Mouse (Mus musculus): ENCODE data around the gene H2afj. TPM values are rescaled to one million over a fixed set of nuclear protein-coding genes. Genes with fewer than 3 reads are reported as not detected.
"Not testable (repeated sequence)": the region's sequence is repeated elsewhere in the genome, so short reads cannot be mapped to it uniquely, and the experiment has no call there.

Gene H2afj
- polyA plus RNA-seq, 1 experiment from 2014 or later, result 190 TPM

DNA sequence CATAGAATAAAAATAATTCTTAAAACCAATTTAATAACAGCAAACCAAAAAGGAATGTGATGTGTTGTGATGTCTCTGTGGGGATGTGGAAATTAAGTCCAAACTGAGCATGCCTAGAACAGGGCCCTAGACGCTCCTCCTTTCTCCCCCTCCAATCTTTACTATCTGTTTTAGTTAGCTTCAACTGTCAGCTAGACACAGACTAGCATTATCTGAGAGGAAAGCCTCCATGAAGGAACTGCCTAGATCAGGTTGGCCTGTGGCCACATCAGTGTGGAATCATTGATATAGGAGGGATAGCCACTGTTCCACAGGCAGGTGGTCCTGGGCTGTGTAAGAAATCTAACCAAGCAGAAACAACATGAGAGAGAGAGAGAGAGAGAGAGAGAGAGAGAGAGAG, 12.9 kb upstream of the H2afj start:
- H3K9ac ChIP-seq, result no peak overlapping the region
- H3K4me2 ChIP-seq, result no peak overlapping the region
- ATAC-seq (ENCODE audit: insufficient read depth, low FRiP score, low read depth), result no peak
- H3K36me3 ChIP-seq, result no peaks in the 10 kb centered on the region
- 70% methylated on average over 1 of the region's 1 CpGs for WGBS
- no peak overlapping the region for H3K4me3 ChIP-seq (replicated peaks)
- no peaks in the 10 kb centered on the region for H3K9me3 ChIP-seq
- H3K4me1 ChIP-seq, result 0 out of 2 replicates have a peak, but pooled peaks cover 4% of the 10 kb centered on the region
- no peak overlapping the region for H3K27ac ChIP-seq
- H3K27me3 ChIP-seq (replicated peaks), result no peaks in the 10 kb centered on the region

DNA sequence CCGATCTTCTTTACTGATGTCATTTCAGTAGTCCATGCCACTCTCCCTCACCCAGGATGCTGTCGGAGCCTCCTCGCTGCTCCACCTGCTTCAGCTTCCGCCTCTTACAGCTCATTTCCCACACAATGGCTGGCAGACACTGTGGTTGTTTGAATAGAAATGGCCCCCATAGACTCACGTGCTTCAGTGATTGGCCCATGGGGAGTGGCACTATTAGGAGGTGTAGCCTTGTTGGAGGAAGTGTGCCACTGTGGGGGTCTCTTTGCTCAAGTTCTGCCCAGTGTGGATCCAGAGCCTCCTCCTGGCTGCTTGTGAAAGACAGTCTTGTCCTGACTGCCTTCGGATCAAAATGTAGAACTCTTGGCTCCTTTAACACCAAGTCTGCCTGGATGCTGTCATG, 12.2 kb upstream of the H2afj start:
- Histone ChIP-seq H3K4me3 (replicated peaks) (no peak overlapping the region), H3K27me3 (replicated peaks) (no peaks in the 10 kb centered on the region), H3K36me3 (no peaks in the 10 kb centered on the region), H3K27ac (no peak overlapping the region), H3K4me2 (no peak overlapping the region), H3K9ac (no peak overlapping the region), H3K9me3 (no peaks in the 10 kb centered on the region), H3K4me1 (0 out of 2 replicates have a peak, but pooled peaks cover 4% of the 10 kb centered on the region)
- ATAC-seq (ENCODE audit: insufficient read depth, low FRiP score, low read depth), result no peak
- 51% methylated on average over 6 of the region's 6 CpGs for WGBS

DNA sequence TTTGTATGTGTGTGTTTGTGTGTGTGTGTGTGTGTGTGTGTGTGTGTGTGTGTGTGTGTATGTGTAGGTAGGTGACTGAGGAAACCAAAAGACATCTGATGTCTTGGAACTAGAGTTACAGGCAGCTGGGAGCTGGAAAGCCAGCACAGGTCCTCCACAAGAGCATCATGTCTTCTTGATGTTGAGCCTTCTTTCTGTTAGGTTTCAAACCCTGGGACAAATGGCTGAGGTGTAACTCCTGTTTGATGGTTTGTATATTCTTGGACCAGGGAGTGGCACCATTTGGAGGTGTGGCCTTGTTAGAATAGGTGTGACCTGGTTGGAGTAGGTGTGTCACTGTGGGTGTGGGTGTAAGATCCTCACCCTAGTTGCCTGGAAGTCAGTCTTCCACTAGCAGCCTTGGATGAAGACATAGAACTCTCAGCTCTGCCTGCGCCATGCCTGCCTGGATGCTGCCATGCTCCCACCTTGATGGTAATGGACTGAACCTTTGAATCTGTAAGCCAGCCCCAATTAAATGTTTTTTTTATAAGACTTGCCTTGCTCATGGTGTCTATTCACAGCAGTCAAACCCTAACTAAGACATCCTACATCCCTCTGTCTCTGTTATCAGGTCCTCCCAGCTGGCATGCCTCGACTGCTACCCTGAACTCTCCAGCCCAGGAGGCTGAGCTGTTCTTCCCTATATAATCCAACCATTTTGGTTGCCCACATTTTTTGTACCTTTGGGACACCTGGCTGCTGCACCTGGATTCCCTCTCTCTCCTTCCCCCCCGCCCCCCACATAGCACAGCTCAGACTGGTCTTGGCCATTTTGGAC, 10.0 kb upstream of the H2afj start:
- ATAC-seq (ENCODE audit: insufficient read depth, low FRiP score, low read depth), result peak; percentile 85
- 73% methylated on average over 3 of the region's 3 CpGs for WGBS
- H3K9ac ChIP-seq; H3K27ac ChIP-seq; H3K4me2 ChIP-seq; H3K4me3 ChIP-seq (replicated peaks); H3K9me3 ChIP-seq; H3K27me3 ChIP-seq (replicated peaks); H3K36me3 ChIP-seq; H3K4me1 ChIP-seq: not testable (repeated sequence)

DNA sequence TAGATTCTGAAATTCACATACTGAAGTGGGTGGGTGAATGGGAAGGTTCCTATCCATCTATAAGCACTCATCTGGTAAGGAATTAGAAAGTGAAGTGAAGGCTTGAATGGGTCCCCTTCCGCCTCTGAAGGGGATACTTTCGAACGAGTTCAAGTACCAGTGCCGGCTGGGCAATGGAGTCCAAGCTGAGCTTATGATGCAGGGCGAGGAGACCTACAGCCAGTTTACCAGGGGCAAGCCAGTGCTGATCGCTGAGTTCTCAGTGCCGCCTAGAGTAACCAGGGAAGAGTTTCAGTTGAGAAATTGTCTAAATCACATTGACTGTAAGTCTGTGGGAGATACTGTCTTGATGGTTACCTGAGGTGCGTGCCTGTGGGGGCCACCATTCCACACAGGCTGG, 7.3 kb upstream of the H2afj start:
- 90% methylated on average over 8 of the region's 8 CpGs for WGBS
- Histone ChIP-seq H3K9me3 (no peaks in the 10 kb centered on the region), H3K27me3 (replicated peaks) (no peaks in the 10 kb centered on the region), H3K36me3 (no peaks in the 10 kb centered on the region), H3K27ac (no peak overlapping the region), H3K4me1 (peaks cover 9% of the 10 kb centered on the region; the same call in 1 of the 2 replicates), H3K9ac (no peak overlapping the region), H3K4me2 (no peak overlapping the region), H3K4me3 (replicated peaks) (no peak overlapping the region)
- no peak for ATAC-seq (ENCODE audit: insufficient read depth, low FRiP score, low read depth)

DNA sequence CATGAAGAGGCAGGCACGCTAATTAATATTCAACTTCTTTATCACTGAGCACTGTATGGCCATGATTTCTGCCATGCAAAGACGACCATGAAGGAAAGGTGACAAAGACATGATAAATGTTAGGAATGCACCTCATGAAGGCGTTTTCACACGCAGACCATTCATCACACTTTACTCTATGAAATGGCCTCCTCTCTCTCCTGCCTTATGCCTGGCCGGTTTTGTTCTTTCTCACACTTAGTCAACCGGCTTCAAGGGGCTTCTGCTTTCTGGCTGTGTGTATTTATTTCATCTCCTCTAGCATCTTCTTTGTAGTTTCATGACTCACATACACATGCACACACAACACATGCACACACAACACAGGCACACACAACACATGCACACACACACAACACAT, 6.8 kb upstream of the H2afj start:
- peaks cover 9% of the 10 kb centered on the region; the same call in 1 of the 2 replicates for H3K4me1 ChIP-seq
- H3K9ac ChIP-seq, result no peak overlapping the region
- no peaks in the 10 kb centered on the region for H3K36me3 ChIP-seq
- H3K27ac ChIP-seq, result no peak overlapping the region
- no peak for ATAC-seq (ENCODE audit: insufficient read depth, low FRiP score, low read depth)
- H3K4me2 ChIP-seq, result no peak overlapping the region
- H3K4me3 ChIP-seq (replicated peaks), result no peak overlapping the region
- WGBS, result 60% methylated on average over 6 of the region's 6 CpGs
- H3K27me3 ChIP-seq (replicated peaks), result no peaks in the 10 kb centered on the region
- H3K9me3 ChIP-seq, result no peaks in the 10 kb centered on the region

DNA sequence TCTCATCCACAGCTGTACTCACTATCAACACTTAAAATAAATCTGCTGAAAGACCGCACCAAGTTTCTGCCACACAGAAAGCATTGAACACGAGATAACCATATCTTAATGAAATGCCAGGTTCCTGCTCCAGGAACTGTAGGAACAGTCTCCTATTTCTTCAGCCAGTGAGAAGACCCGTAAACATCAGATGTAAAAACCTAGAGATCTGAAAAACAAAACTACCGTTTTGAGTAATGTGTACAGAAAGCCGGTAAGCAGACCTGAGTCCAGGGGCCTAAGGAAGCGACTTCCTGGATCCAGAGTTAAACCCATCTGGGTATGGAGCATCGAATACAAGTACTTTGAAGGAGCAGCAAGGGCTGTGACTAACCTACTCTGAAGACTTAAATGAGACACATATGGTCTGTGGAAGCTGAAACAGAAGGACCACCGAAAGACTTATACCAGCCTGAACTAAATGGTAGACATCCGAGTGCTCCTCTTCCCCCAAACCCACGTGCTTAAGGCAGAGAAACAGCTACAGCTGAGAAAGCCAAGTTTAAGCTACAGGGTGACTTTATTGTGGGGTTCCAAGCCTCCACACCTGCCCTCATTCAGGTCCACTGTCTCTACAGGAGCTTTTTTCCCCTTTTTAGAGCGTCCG, 4.8 kb upstream of the H2afj start:
- peak overlapping the region; percentile 82; the same call in 1 of the 2 replicates for H3K9ac ChIP-seq
- H3K36me3 ChIP-seq, result no peaks in the 10 kb centered on the region
- peaks cover 13% of the 10 kb centered on the region; the same call in 1 of the 2 replicates for H3K4me1 ChIP-seq
- H3K27ac ChIP-seq, result peak overlapping the region; percentile 100
- peak overlapping the region; percentile 81 for H3K4me2 ChIP-seq
- H3K9me3 ChIP-seq, result no peaks in the 10 kb centered on the region
- no peak for ATAC-seq (ENCODE audit: insufficient read depth, low FRiP score, low read depth)
- no peaks in the 10 kb centered on the region for H3K27me3 ChIP-seq (replicated peaks)
- H3K4me3 ChIP-seq (replicated peaks), result peak overlapping the region; percentile 56
- 13% methylated on average over 12 of the region's 12 CpGs for WGBS

DNA sequence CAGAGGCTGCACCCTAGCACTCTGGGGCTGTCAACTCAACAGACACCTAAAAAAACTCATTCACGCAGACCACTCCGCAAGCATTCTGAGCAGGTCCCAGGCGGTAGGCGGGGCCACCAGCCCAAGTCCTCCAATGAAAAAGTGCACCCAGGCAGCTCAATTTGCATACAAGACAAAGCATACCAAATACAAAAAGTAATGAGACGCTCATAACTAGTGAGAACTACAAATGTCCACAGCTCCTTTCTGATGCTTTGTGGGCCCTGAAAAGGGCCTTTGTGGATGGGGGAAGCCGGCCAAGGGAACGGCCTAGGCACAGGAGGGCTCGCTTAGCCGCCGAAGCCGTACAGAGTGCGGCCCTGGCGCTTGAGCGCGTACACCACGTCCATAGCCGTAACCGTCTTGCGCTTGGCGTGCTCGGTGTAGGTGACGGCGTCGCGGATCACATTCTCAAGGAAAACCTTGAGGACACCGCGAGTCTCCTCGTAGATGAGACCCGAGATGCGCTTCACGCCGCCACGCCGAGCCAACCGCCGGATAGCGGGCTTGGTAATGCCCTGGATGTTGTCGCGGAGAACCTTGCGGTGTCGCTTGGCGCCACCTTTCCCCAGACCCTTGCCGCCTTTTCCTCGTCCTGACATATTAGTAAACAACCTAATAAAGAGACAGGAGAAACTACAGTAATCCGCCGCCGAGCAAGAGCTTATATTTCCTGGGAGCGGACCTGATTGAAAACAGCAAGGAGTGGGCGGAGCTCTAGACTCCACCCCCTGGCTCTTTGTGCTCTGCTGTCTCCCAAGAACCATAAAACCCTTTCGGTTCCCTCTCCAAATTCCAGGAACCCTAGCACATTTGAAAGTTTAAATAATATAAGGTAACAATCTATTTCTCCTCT, 4.1 kb upstream of the H2afj start, which contains the start of gene Hist4h4:
TSS of gene Hist4h4 (minus strand) at position 677 of the 895 bp plus-strand sequence.
- no peaks in the 10 kb centered on the region for H3K9me3 ChIP-seq
- H3K4me3 ChIP-seq (replicated peaks), result peak within 1 kb of the TSS; percentile 56
- WGBS, result under 1% methylated on average over 50 of the region's 50 CpGs

DNA sequence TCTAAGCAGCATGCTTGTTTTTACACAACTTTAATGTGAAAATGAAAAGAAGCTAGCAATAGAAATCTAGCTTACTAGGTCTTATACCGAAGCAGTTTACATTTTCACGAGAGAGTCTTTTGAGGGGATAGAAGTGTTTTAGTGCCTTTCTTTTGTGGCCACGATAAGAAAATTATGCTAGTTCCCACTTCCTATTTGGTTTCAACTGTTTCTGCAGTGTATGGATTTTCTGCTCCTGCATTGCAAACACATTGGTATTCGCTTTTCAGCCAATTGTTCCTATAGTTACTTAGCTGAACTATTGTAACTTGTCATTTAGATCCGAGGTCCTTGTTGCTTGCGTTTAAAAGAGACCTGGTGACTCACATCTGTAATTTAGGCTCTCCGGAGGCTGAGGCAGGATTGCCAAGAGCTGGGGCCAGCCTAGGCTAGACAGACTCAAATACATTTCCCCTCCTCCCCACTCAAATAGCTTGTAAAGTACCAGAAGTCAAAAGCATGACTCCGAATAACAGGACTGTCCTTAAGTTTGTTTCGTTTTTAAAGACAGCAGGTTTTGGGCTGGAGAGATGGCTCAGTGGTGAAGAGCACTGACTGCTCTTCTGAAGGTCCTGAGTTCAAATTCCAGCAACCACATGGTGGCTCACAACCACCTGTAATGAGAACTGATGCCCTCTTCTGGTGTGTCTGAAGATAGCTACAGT, 3.2 kb upstream of the H2afj start:
- Histone ChIP-seq H3K36me3 (no peaks in the 10 kb centered on the region), H3K27me3 (replicated peaks) (no peaks in the 10 kb centered on the region), H3K27ac (peak overlapping the region; percentile 100), H3K4me2 (peak overlapping the region; percentile 81), H3K9me3 (no peaks in the 10 kb centered on the region), H3K4me1 (peaks cover 20% of the 10 kb centered on the region; the same call in 1 of the 2 replicates), H3K9ac (peak overlapping the region; percentile 8; the same call in 1 of the 2 replicates), H3K4me3 (replicated peaks) (peak overlapping the region; percentile 56)
- 22% methylated on average over 9 of the region's 9 CpGs for WGBS
- no peak for ATAC-seq (ENCODE audit: insufficient read depth, low FRiP score, low read depth)

More for the DNA sequence above, 4.1 kb upstream of the H2afj start, which contains the start of gene Hist4h4:
- Histone ChIP-seq H3K4me1 (peaks cover 13% of the 10 kb centered on the region; the same call in 1 of the 2 replicates), H3K27ac (peak within 1 kb of the TSS; percentile 100), H3K27me3 (replicated peaks) (no peaks in the 10 kb centered on the region), H3K9ac (peak within 1 kb of the TSS; percentile 82), H3K36me3 (no peaks in the 10 kb centered on the region), H3K4me2 (peak within 1 kb of the TSS; percentile 81)
- ATAC-seq (ENCODE audit: insufficient read depth, low FRiP score, low read depth), result peak; percentile 66

DNA sequence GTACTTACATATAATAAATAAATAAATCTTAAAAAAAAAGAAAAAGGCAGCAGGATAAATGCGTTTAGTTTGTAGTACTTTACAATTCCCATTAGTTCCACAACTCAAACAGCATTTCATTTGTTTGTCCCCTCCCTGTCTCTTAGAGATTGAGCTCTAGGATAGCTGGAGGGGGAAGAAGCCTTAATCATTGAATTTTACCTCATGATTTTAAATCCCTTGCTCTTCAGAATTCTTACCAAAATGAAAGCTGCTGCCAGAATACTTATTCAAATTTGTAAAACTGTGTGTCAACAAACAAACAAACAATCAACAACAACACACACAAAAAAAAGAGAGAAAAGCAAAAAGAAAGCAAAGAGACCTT, 2.7 kb upstream of the H2afj start:
- WGBS, result 72% methylated on average over 1 of the region's 1 CpGs
- ATAC-seq (ENCODE audit: insufficient read depth, low FRiP score, low read depth), result no peak
- H3K4me2 ChIP-seq, result no peak overlapping the region; the same call in 1 of the 2 replicates

DNA sequence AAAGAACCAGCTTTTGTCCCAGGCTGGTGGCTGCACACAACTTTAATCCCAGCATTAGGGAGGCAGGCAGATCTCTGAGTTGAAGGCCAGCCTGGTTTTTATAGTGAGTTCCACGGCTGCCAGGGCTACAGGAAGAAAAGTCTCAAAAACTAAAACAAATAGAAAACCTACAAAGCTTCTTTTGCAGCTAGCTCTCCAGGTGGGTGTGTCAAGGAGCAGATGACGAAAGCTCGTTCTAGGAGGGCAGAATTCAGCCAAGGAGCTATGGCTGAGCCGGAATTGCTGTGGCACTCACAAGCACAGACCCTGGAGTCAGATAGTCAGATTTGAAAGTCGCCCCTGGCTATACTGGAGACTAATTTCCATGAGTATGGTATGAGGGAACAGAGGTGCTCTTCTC, 1.2 kb upstream of the H2afj start:
- no peak for ATAC-seq (ENCODE audit: insufficient read depth, low FRiP score, low read depth)
- no peaks in the 10 kb centered on the region for H3K27me3 ChIP-seq (replicated peaks)
- peak overlapping the region; percentile 94 for H3K27ac ChIP-seq
- peak overlapping the region; percentile 81 for H3K4me2 ChIP-seq
- 60% methylated on average over 5 of the region's 5 CpGs for WGBS
- peak overlapping the region; percentile 76 for H3K4me3 ChIP-seq (replicated peaks)
- no peaks in the 10 kb centered on the region for H3K9me3 ChIP-seq
- H3K9ac ChIP-seq, result no peak overlapping the region
- peaks cover 8% of the 10 kb centered on the region; the same call in 1 of the 2 replicates for H3K36me3 ChIP-seq
- H3K4me1 ChIP-seq, result peaks cover 20% of the 10 kb centered on the region; the same call in 1 of the 2 replicates

More for the DNA sequence above, 2.7 kb upstream of the H2afj start:
- Histone ChIP-seq H3K9ac (no peak overlapping the region), H3K36me3 (0 out of 2 replicates have a peak, but pooled peaks cover 3% of the 10 kb centered on the region), H3K9me3 (no peaks in the 10 kb centered on the region), H3K4me1 (peaks cover 20% of the 10 kb centered on the region; the same call in 1 of the 2 replicates), H3K4me3 (replicated peaks) (no peak overlapping the region), H3K27ac (peak overlapping the region; percentile 100; the same call in 1 of the 2 replicates), H3K27me3 (replicated peaks) (no peaks in the 10 kb centered on the region)
